Mouse (Mus musculus) ES-E14 (cell line): ENCODE data around the gene Dnaaf2. TPM values are rescaled to one million over a fixed set of nuclear protein-coding genes. Genes with fewer than 3 reads are reported as not detected.

Source experiments
- DNase-seq: peaks from one replicate; pipeline ENCODE4 v3.0.0-alpha.2; 2013; ENCODE audit warnings: low read depth, low spot score
- H3K27ac ChIP-seq: 2 replicates; pipeline ENCODE4 v1.5.1; 2012; ENCODE audit warnings: low read depth, mild to moderate bottlenecking, low read length, moderate library complexity, mixed read lengths; ENCODE audit not compliant: poor library complexity, insufficient read depth, severe bottlenecking
- H3K36me3 ChIP-seq: 2 replicates; pipeline ENCODE4 v1.6.1; 2012; ENCODE audit warnings: mild to moderate bottlenecking, low read length, moderate library complexity, mixed read lengths; ENCODE audit not compliant: control insufficient read depth, poor library complexity, insufficient read depth, severe bottlenecking
- H3K4me1 ChIP-seq, 2 experiments: fragments of 150-350 bp in 1 of 2; sonication (generic) in 1 of 2; 2 replicates each; pipeline ENCODE4 v1.6.1; 2012; ENCODE audit warnings: low read length in 2 of 2, mild to moderate bottlenecking in 1 of 2, mixed read lengths in 1 of 2; ENCODE audit not compliant: control insufficient read depth in 2 of 2, insufficient read depth in 2 of 2, poor library complexity in 1 of 2
- H3K4me3 ChIP-seq, 2 experiments: fragments of 150-350 bp in 1 of 2; sonication (generic) in 1 of 2; 2 replicates each; pipeline ENCODE4 v1.5.1; 2012; ENCODE audit warnings: low read length in 2 of 2, low read depth in 1 of 2, mild to moderate bottlenecking in 1 of 2, mixed read lengths in 1 of 2; ENCODE audit not compliant: insufficient read depth in 1 of 2, poor library complexity in 1 of 2, severe bottlenecking in 1 of 2
- H3K9ac ChIP-seq: 2 replicates; pipeline ENCODE4 v1.6.1; 2012; ENCODE audit warnings: low read depth, mild to moderate bottlenecking, low read length, mixed read lengths; ENCODE audit not compliant: poor library complexity, insufficient read depth, severe bottlenecking
- H3K9me3 ChIP-seq: fragments of 150-350 bp; sonication (generic); 2 replicates; pipeline ENCODE4 v1.6.1; 2012; ENCODE audit warnings: low read depth, mild to moderate bottlenecking, low read length; ENCODE audit not compliant: control insufficient read depth, insufficient read depth
- CHD2 ChIP-seq: IDR thresholded peaks from 2 replicates; pipeline ENCODE4 v1.6.1; 2014; ENCODE audit warnings: mild to moderate bottlenecking, low read depth, low read length, inconsistent platforms
- HCFC1 ChIP-seq: IDR thresholded peaks from 2 replicates; pipeline ENCODE4 v1.6.1; 2012; ENCODE audit warnings: low read length, inconsistent platforms, borderline replicate concordance; ENCODE audit not compliant: insufficient read depth
- MAFK ChIP-seq: IDR thresholded peaks from 2 replicates; pipeline ENCODE4 v1.6.1; 2014; ENCODE audit warnings: mild to moderate bottlenecking, low read depth, low read length, inconsistent platforms; ENCODE audit not compliant: insufficient read depth
- ZC3H11A ChIP-seq: IDR thresholded peaks from 2 replicates; pipeline ENCODE4 v1.6.1; 2012; ENCODE audit warnings: low read depth, mild to moderate bottlenecking, inconsistent platforms, low read length, borderline replicate concordance
- ZNF384 ChIP-seq: IDR thresholded peaks from 2 replicates; pipeline ENCODE4 v1.6.1; 2012; ENCODE audit warnings: low read depth, low read length, inconsistent platforms
- in situ Hi-C, 2 experiments: fragments of 600-800 bp; cut with MboI; formaldehyde crosslinking; loops; one replicate each; pipeline ENCODE4 v1.15.1; 2025; ENCODE audit warnings: low sequenced_read_pairs in 2 of 2, inconsistent platforms in 1 of 2; ENCODE audit not compliant: unreplicated experiment in 2 of 2
- total RNA-seq: library from RNA; depleted of rRNA; stranded (reverse); fragments of 300-350 nt; gene quantifications from 2 replicates; pipeline ENCODE4 v1.2.3, GENCODE M21; 2012; rRNA removed

Gene Dnaaf2
- total RNA-seq = 3.6 and 4.3 TPM in 2 replicates

GRCm38 (mm10) chr12:69198164-69198535 lies at the start of gene Dnaaf2:
Dnaaf2 (minus strand) TSS chr12:69198429.
- Histone ChIP-seq H3K9me3 (no peaks in the 10 kb centered on the region), H3K4me1 (peaks cover 4% of the 10 kb centered on the region in 2 experiments; a peak in 1 of 4 replicates), H3K9ac (peak within 1 kb of the TSS; percentile 79), H3K4me3 (peak within 1 kb of the TSS; percentile 83 to 99), H3K36me3 (no peaks in the 10 kb centered on the region; the same call in 1 of the 2 replicates), H3K27ac (no peak within 1 kb of the TSS)
- in situ Hi-C loops = no loop called here
- peak; percentile 44 for DNase-seq
- TF ChIP-seq HCFC1 = no peak
- no peak for TF ChIP-seq MAFK
- TF ChIP-seq CHD2 = no peak
- TF ChIP-seq ZNF384 = no peak

GRCm38 (mm10) chr12:69241771-69242431 lies 43.7 kb upstream of the Dnaaf2 start:
- Histone ChIP-seq H3K9ac (peak overlapping the region; percentile 83), H3K27ac (no peak overlapping the region), H3K4me3 (peak overlapping the region; percentile 64 to 79), H3K36me3 (no peaks in the 10 kb centered on the region), H3K4me1 (no peaks in the 10 kb centered on the region), H3K9me3 (no peaks in the 10 kb centered on the region)
- TF ChIP-seq CHD2 (no peak), MAFK (no peak), ZNF384 (no peak), HCFC1 (no peak), ZC3H11A (no peak)
- DNase-seq = no peak
- in situ Hi-C loops = no loop called here

- Histone ChIP-seq H3K36me3 (no peaks in the 10 kb centered on the region), H3K4me1 (no peaks in the 10 kb centered on the region), H3K9me3 (no peaks in the 10 kb centered on the region), H3K4me3 (peak overlapping the region; percentile 64 to 79), H3K27ac (no peak overlapping the region), H3K9ac (peak overlapping the region; percentile 83)
- TF ChIP-seq ZC3H11A (no peak), CHD2 (no peak), HCFC1 (no peak), MAFK (no peak), ZNF384 (no peak)
- DNase-seq = no peak
- in situ Hi-C loops = no loop called here
Observed at GRCm38 (mm10) chr12:69241405-69241770, 43.2 kb upstream of the Dnaaf2 start.

GRCm38 (mm10) chr12:69240876-69241275 lies 42.6 kb upstream of the Dnaaf2 start, which contains the start of gene Klhdc1:
Klhdc1 (plus strand) TSS chr12:69241176.
- Histone ChIP-seq H3K9ac (peak within 1 kb of the TSS; percentile 83), H3K4me3 (peak within 1 kb of the TSS; percentile 64 to 79), H3K9me3 (no peaks in the 10 kb centered on the region), H3K36me3 (no peaks in the 10 kb centered on the region), H3K27ac (no peak within 1 kb of the TSS), H3K4me1 (no peaks in the 10 kb centered on the region)
- no peak for DNase-seq
- no peak for TF ChIP-seq ZNF384
- in situ Hi-C loops = no loop called here

GRCm38 (mm10) chr12:69238284-69238683 lies 40.1 kb upstream of the Dnaaf2 start:
- Histone ChIP-seq H3K36me3 (no peaks in the 10 kb centered on the region), H3K4me3 (no peak overlapping the region), H3K9ac (no peak overlapping the region), H3K9me3 (no peaks in the 10 kb centered on the region), H3K4me1 (no peaks in the 10 kb centered on the region), H3K27ac (no peak overlapping the region)
- DNase-seq = no peak
- TF ChIP-seq ZC3H11A (no peak), HCFC1 (no peak), ZNF384 (no peak), MAFK (no peak), CHD2 (no peak)
- in situ Hi-C loops = no loop called here
